Mouse (Mus musculus) kidney, adult 2 months (tissue): ENCODE measurements around the gene Gm10188.

Source experiments
- CTCF ChIP-seq: fragments of 200-500 bp; conservative IDR thresholded peaks from 2 replicates; pipeline ENCODE4 v1.5.1; 2011; ENCODE audit warnings: low read depth, mild to moderate bottlenecking, control low read depth, low read length, moderate library complexity, mixed read lengths; ENCODE audit not compliant: insufficient read depth, insufficient read length
- POLR2A ChIP-seq: fragments of 200-500 bp; IDR thresholded peaks from one replicate; pipeline ENCODE4 v1.6.1; 2011; ENCODE audit warnings: low read depth, low read length, control low read depth

DNA sequence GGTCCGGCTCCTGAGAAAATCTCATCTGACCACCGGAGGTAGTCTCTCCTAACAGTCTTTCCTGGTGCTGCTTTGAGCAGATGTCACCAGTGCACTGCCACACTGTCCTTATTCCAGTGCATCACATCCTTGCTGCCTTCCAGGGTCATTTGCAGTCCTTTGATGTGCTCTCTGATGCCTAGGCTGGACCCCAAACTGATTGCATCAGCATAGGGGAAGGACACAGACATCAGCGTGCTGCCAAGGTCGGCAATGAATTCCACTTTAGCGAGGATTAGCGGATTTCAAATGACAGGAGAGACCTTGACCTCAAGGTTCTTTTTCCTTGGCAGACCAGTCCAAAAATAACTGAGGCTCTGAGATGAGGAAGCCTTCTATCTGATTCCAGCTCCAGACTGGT is 47.6 kb upstream of the Gm10188 start:
- no peak for TF ChIP-seq CTCF
- TF ChIP-seq POLR2A = no peak
